Mouse (Mus musculus) lung, postnatal 0 days (tissue): ENCODE results near the gene Il2.

Experiments used
- CTCF ChIP-seq: IDR thresholded peaks from 2 replicates; pipeline ENCODE4 v1.5.1; 2016; ENCODE audit warnings: antibody characterized with exemption, mild to moderate bottlenecking
- EP300 ChIP-seq: IDR thresholded peaks from 2 replicates; pipeline ENCODE4 v1.6.1; 2016; ENCODE audit warnings: antibody characterized with exemption, mild to moderate bottlenecking, control low read depth

DNA sequence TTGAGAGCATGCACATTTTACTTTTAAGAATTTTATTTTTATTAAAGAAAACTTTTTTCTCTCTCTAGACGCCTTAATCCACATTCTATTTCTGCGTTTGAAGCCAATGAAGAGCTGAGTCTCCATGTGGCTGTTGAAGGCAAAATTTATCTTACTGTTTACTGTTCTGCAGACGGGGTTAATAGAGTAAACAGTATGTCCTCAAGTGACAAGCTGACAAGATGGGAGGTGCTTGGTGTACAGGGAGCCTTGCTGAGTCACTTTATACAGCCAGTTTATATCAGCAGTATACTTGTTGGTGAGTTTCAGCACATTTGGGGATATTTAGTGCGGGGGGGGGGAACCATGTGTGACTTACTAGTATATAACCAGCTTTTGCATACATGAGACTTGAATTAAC lies 40.9 kb downstream of the Il2 start:
- no peak for TF ChIP-seq CTCF
- TF ChIP-seq EP300 = no peak
